Mouse (Mus musculus): Measurements from ENCODE around the gene Plcg2.

GRCm38 (mm10) chr8:117527983-117528382, 29.9 kb downstream of the Plcg2 start:
- no peak for TF ChIP-seq CTCF (IDR thresholded peaks at IDR 0.05; ENCODE audit: low read depth)
- no peak for TF ChIP-seq EP300 (IDR thresholded peaks at IDR 0.05; ENCODE audit: low read depth)

All from liver, embryonic 14.5 days (tissue).